Mouse (Mus musculus) CD4-positive naive resting alpha-beta T cell, adult 76 days (primary cell): ENCODE data around the gene Gm6367. TPM values are rescaled to one million over a fixed set of nuclear protein-coding genes. Genes with fewer than 3 reads are reported as not detected.

Experiments
- total RNA-seq: library from RNA; stranded (reverse); gene quantifications from one replicate; pipeline ENCODE4 v1.2.4, GENCODE M21; 2023

The Gm6367 gene
- not detected for total RNA-seq

GRCm38 (mm10) chr5:94988326-94988725, at the start of gene Gm6367:
Gene Gm6367, plus strand, starts transcription at chr5:94988626.

Other genes starting within 250 kb of the Gm6367 start
- not detected for gene Gm3183, start 123.2 kb upstream of the Gm6367 start, total RNA-seq
- gene Gm7942, start 118.3 kb downstream of the Gm6367 start, total RNA-seq: not detected
- gene Gm16513, start 194.0 kb downstream of the Gm6367 start, total RNA-seq: not detected